Comparison of ENCODE assay signal across 29 mouse cellular contexts in the genomic region with DNA sequence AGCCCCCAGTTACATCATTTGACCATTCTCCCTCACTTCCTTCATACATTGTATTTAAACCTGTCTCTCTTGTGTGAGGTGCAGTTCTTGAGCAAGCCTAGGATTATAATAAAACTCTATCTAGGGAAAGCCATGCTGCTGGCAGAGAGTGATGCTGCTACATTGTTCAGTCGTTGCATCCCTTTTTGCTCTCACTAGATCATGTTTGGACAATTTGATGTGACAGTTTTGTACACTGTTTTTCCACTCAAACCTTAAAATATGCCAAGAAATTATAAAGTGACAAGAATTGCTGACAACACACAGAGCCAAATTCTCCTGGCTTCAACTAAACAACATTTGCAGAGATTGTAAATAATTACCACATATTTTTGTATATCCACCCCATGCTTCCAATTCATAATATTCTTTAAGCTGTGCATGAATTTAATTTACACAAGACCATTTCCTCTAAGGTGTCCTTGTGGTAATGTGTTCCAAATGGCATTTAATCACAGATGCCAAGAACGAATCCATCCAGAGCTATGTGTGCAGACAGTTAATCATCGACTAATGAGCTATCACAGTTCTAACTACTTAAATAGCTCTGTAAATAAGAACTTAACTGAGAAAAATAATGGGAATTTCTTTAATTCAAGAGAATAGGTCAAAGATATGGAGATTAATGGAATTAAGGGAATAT.
A peak's percentile ranks its signal among the peaks of the same experiment; 100 is the strongest.
DNase-seq lines count a peak whose midpoint lies in the region; ATAC-seq and TF ChIP-seq lines count a peak whose summit lies in the region.
"Had no signal": no experiment of that assay in that cellular context is flagged by ENCODE, and none has a peak within 500 bp of the region (broad histone marks: within the 10 kb centered on the region; RNA-seq: fewer than 3 reads in every experiment).

No protein-coding gene starts in this region.

- no peak overlapping the region for H3K4me3 ChIP-seq in embryonic facial prominence, embryonic 14.5 days (ENCODE audit: low read depth, low read length)
- H3K4me3 ChIP-seq in embryonic facial prominence, embryonic 10.5 days, result no peak overlapping the region
- no peak overlapping the region for H3K4me3 ChIP-seq in hindbrain, embryonic 15.5 days
- no peak overlapping the region for H3K4me3 ChIP-seq in hindbrain, embryonic 13.5 days
- no peak overlapping the region for H3K4me3 ChIP-seq in midbrain, postnatal 0 days (ENCODE audit: low read depth, low read length)
- no peak overlapping the region for H3K4me3 ChIP-seq in midbrain, embryonic 13.5 days (replicated peaks)
- H3K4me3 ChIP-seq: gastrocnemius, adult 2 months; limb, embryonic 10.5 days; limb, embryonic 15.5 days; liver, embryonic 13.5 days; neural tube, embryonic 15.5 days; stomach, embryonic 15.5 days had no signal

- ATAC-seq in embryonic facial prominence, embryonic 14.5 days (ENCODE audit: low read depth), result no peak
- 0 out of 2 replicates have a peak, but pooled peaks have one; percentile 23 for ATAC-seq in hindbrain, embryonic 15.5 days (ENCODE audit: low FRiP score, low read depth)
- no peak for ATAC-seq in hindbrain, embryonic 13.5 days (ENCODE audit: low FRiP score)
- ATAC-seq in midbrain, postnatal 0 days (ENCODE audit: low FRiP score), result no peak
- ATAC-seq in midbrain, embryonic 13.5 days, result no peak
- ATAC-seq: intestine, embryonic 16.5 days had no signal

- H3K27me3 ChIP-seq in embryonic facial prominence, embryonic 14.5 days (replicated peaks; ENCODE audit: control insufficient read depth, insufficient read depth, low read length), result no peaks in the 10 kb centered on the region
- no peaks in the 10 kb centered on the region for H3K27me3 ChIP-seq in embryonic facial prominence, embryonic 10.5 days (replicated peaks; ENCODE audit: low read depth, poor library complexity, severe bottlenecking)
- no peaks in the 10 kb centered on the region for H3K27me3 ChIP-seq in hindbrain, embryonic 15.5 days
- no peaks in the 10 kb centered on the region for H3K27me3 ChIP-seq in hindbrain, embryonic 13.5 days
- H3K27me3 ChIP-seq in midbrain, postnatal 0 days (ENCODE audit: insufficient read depth, low read length), result no peaks in the 10 kb centered on the region
- no peaks in the 10 kb centered on the region for H3K27me3 ChIP-seq in midbrain, embryonic 13.5 days
- H3K27me3 ChIP-seq: limb, embryonic 15.5 days; liver, embryonic 13.5 days; neural tube, embryonic 15.5 days; stomach, embryonic 15.5 days had no signal

- TF ChIP-seq CTCF in midbrain, postnatal 0 days (IDR thresholded peaks at IDR 0.05), result no peak

- no peak overlapping the region for H3K9ac ChIP-seq in embryonic facial prominence, embryonic 14.5 days (ENCODE audit: low read depth, low read length)
- no peak overlapping the region for H3K9ac ChIP-seq in hindbrain, embryonic 15.5 days
- H3K9ac ChIP-seq in hindbrain, embryonic 13.5 days, result no peak overlapping the region
- H3K9ac ChIP-seq in midbrain, postnatal 0 days (replicated peaks; ENCODE audit: low read length, poor library complexity, severe bottlenecking), result no peak overlapping the region
- H3K9ac ChIP-seq in midbrain, embryonic 13.5 days (replicated peaks), result no peak overlapping the region
- H3K9ac ChIP-seq: limb, embryonic 15.5 days; liver, embryonic 13.5 days; neural tube, embryonic 15.5 days; stomach, embryonic 15.5 days had no signal

- 68% methylated on average over 3 of the region's 3 CpGs for WGBS in embryonic facial prominence, embryonic 14.5 days
- whole genome bisulfite sequencing in embryonic facial prominence, embryonic 10.5 days, result 77% methylated on average over 3 of the region's 3 CpGs
- WGBS in hindbrain, embryonic 15.5 days, result 62% methylated on average over 3 of the region's 3 CpGs
- 59% methylated on average over 3 of the region's 3 CpGs for WGBS in hindbrain, embryonic 13.5 days
- 71% methylated on average over 3 of the region's 3 CpGs for WGBS in midbrain, postnatal 0 days
- 77% methylated on average over 3 of the region's 3 CpGs for WGBS in midbrain, embryonic 13.5 days

- peak; percentile 3 for DNase-seq in embryonic facial prominence, embryonic 14.5 days (ENCODE audit: low spot score)
- DNase-seq in embryonic facial prominence, embryonic 10.5 days (ENCODE audit: low spot score), result no peak
- peak; percentile 32 for DNase-seq in midbrain, postnatal 0 days (ENCODE audit: low spot score)
- no peak for DNase-seq in thymus, postnatal 25 days
- DNase-seq: adrenal gland, postnatal 14 days; cerebellum, adult 18-20 months; cerebellum, postnatal 14 days; gastrocnemius, adult 2 months; gastrocnemius, postnatal 36 days; heart, adult 18-20 months; heart, postnatal 36 days; kidney, adult 8-10 months; kidney, postnatal 10 days; layer of hippocampus, adult 9-11 months; liver, embryonic 13.5 days; lung, adult 18-20 months; lung, postnatal 10 days; retina, postnatal 1 day; right cerebral cortex, postnatal 25 days had no signal

- no peak overlapping the region for H3K4me2 ChIP-seq in embryonic facial prominence, embryonic 14.5 days (ENCODE audit: low read depth, low read length)
- H3K4me2 ChIP-seq in hindbrain, embryonic 15.5 days, result no peak overlapping the region
- no peak overlapping the region for H3K4me2 ChIP-seq in hindbrain, embryonic 13.5 days
- H3K4me2 ChIP-seq in midbrain, postnatal 0 days (ENCODE audit: low read depth, low read length, poor library complexity, severe bottlenecking), result no peak overlapping the region
- H3K4me2 ChIP-seq in midbrain, embryonic 13.5 days (replicated peaks), result no peak overlapping the region
- H3K4me2 ChIP-seq: heart, embryonic 11.5 days; limb, embryonic 15.5 days; liver, embryonic 13.5 days; neural tube, embryonic 15.5 days; stomach, embryonic 15.5 days had no signal

- no peaks in the 10 kb centered on the region for H3K4me1 ChIP-seq in embryonic facial prominence, embryonic 14.5 days (ENCODE audit: control insufficient read depth, insufficient read depth, low read length)
- H3K4me1 ChIP-seq in embryonic facial prominence, embryonic 10.5 days, result no peaks in the 10 kb centered on the region
- H3K4me1 ChIP-seq in hindbrain, embryonic 15.5 days (replicated peaks), result no peaks in the 10 kb centered on the region
- no peaks in the 10 kb centered on the region for H3K4me1 ChIP-seq in hindbrain, embryonic 13.5 days (replicated peaks)
- H3K4me1 ChIP-seq in midbrain, postnatal 0 days (ENCODE audit: insufficient read depth, low read length), result no peaks in the 10 kb centered on the region
- no peaks in the 10 kb centered on the region for H3K4me1 ChIP-seq in midbrain, embryonic 13.5 days (replicated peaks)
- H3K4me1 ChIP-seq: limb, embryonic 10.5 days; limb, embryonic 15.5 days; liver, embryonic 13.5 days; neural tube, embryonic 15.5 days; stomach, embryonic 15.5 days had no signal

- H3K27ac ChIP-seq in embryonic facial prominence, embryonic 14.5 days (replicated peaks; ENCODE audit: low read depth, low read length), result no peak overlapping the region
- no peak overlapping the region for H3K27ac ChIP-seq in embryonic facial prominence, embryonic 10.5 days (replicated peaks)
- H3K27ac ChIP-seq in hindbrain, embryonic 15.5 days (replicated peaks), result no peak overlapping the region
- no peak overlapping the region for H3K27ac ChIP-seq in hindbrain, embryonic 13.5 days
- no peak overlapping the region for H3K27ac ChIP-seq in midbrain, postnatal 0 days (ENCODE audit: low read depth, low read length)
- H3K27ac ChIP-seq in midbrain, embryonic 13.5 days, result no peak overlapping the region
- H3K27ac ChIP-seq: gastrocnemius, adult 2 months; limb, embryonic 10.5 days; limb, embryonic 15.5 days; liver, embryonic 13.5 days; neural tube, embryonic 15.5 days; stomach, embryonic 15.5 days had no signal

- H3K36me3 ChIP-seq in embryonic facial prominence, embryonic 14.5 days (ENCODE audit: control insufficient read depth, insufficient read depth, low read length), result no peaks in the 10 kb centered on the region
- no peaks in the 10 kb centered on the region for H3K36me3 ChIP-seq in embryonic facial prominence, embryonic 10.5 days (replicated peaks)
- no peaks in the 10 kb centered on the region for H3K36me3 ChIP-seq in hindbrain, embryonic 15.5 days
- H3K36me3 ChIP-seq in hindbrain, embryonic 13.5 days, result no peaks in the 10 kb centered on the region
- no peaks in the 10 kb centered on the region for H3K36me3 ChIP-seq in midbrain, postnatal 0 days (ENCODE audit: insufficient read depth, low read length)
- no peaks in the 10 kb centered on the region for H3K36me3 ChIP-seq in midbrain, embryonic 13.5 days
- H3K36me3 ChIP-seq: G1E; limb, embryonic 10.5 days; limb, embryonic 15.5 days; liver, embryonic 13.5 days; neural tube, embryonic 15.5 days; stomach, embryonic 15.5 days had no signal

- H3K9me3 ChIP-seq in embryonic facial prominence, embryonic 14.5 days (ENCODE audit: control insufficient read depth, low read length), result no peaks in the 10 kb centered on the region
- H3K9me3 ChIP-seq in embryonic facial prominence, embryonic 10.5 days, result no peaks in the 10 kb centered on the region
- H3K9me3 ChIP-seq in hindbrain, embryonic 15.5 days, result no peaks in the 10 kb centered on the region
- no peaks in the 10 kb centered on the region for H3K9me3 ChIP-seq in hindbrain, embryonic 13.5 days
- no peaks in the 10 kb centered on the region for H3K9me3 ChIP-seq in midbrain, postnatal 0 days (ENCODE audit: low read length)
- no peaks in the 10 kb centered on the region for H3K9me3 ChIP-seq in midbrain, embryonic 13.5 days
- H3K9me3 ChIP-seq: G1E; limb, embryonic 10.5 days; limb, embryonic 15.5 days; liver, embryonic 13.5 days; neural tube, embryonic 15.5 days; stomach, embryonic 15.5 days had no signal

Comparison
In these comparisons a context has a peak if more than half of its experiments do, and no peak if none do; other contexts are left out.
1. DNase-seq: peak in embryonic facial prominence, embryonic 14.5 days (single experiment) and midbrain, postnatal 0 days (single experiment); none in embryonic facial prominence, embryonic 10.5 days (single experiment) and thymus, postnatal 25 days (single experiment).